Mouse (Mus musculus) MEL (cell line): ENCODE results near the gene Tmem167b. TPM values are rescaled to one million over a fixed set of nuclear protein-coding genes. Genes with fewer than 3 reads are reported as not detected.

Source experiments
- DNase-seq: peaks from one replicate; pipeline ENCODE4 v3.0.0; 2011; ENCODE audit warnings: low read depth, low spot score
- H3K27ac ChIP-seq: 2 replicates; pipeline ENCODE4 v1.5.1; 2012; ENCODE audit warnings: low read depth, mild to moderate bottlenecking, control low read depth, low read length, moderate library complexity; ENCODE audit not compliant: control insufficient read depth
- H3K27me3 ChIP-seq, 2 experiments: fragments of 150-350 bp in 1 of 2; sonication (generic) in 1 of 2; 2 replicates each; pipeline ENCODE4 v1.6.1; 2012; ENCODE audit warnings: low read length in 2 of 2, mild to moderate bottlenecking in 2 of 2, improper control_type of control experiment in 1 of 2, moderate library complexity in 1 of 2; ENCODE audit not compliant: insufficient read depth in 2 of 2, control insufficient read depth in 1 of 2
- H3K36me3 ChIP-seq, 2 experiments: 2 replicates each; pipeline ENCODE4 v1.6.1; 2012 to 2014; ENCODE audit warnings: low read length in 2 of 2, improper control_type of control experiment in 1 of 2, inconsistent platforms in 1 of 2, mild to moderate bottlenecking in 1 of 2; ENCODE audit not compliant: insufficient read depth in 2 of 2, control insufficient read depth in 1 of 2
- H3K4me1 ChIP-seq, 2 experiments: fragments of 150-350 bp in 1 of 2; sonication (generic) in 1 of 2; 2 replicates each; pipeline ENCODE4 v1.6.1; 2012; ENCODE audit warnings: low read length in 2 of 2, improper control_type of control experiment in 1 of 2, mild to moderate bottlenecking in 1 of 2; ENCODE audit not compliant: insufficient read depth in 2 of 2, control insufficient read depth in 1 of 2
- H3K4me3 ChIP-seq, 2 experiments: fragments of 150-350 bp in 1 of 2; sonication (generic) in 1 of 2; 2 replicates each; pipeline ENCODE4 v1.5.1; 2012; ENCODE audit warnings: low read depth in 2 of 2, low read length in 2 of 2, mild to moderate bottlenecking in 2 of 2, moderate library complexity in 2 of 2, control low read depth in 1 of 2, improper control_type of control experiment in 1 of 2; ENCODE audit not compliant: control insufficient read depth in 1 of 2, insufficient read depth in 1 of 2
- H3K79me2 ChIP-seq: 2 replicates; pipeline ENCODE4 v1.6.1; 2012; ENCODE audit warnings: mild to moderate bottlenecking, low read length, moderate library complexity; ENCODE audit not compliant: control insufficient read depth, poor library complexity, insufficient read depth
- H3K9ac ChIP-seq: 2 replicates; pipeline ENCODE4 v1.6.1; 2012; ENCODE audit warnings: low read depth, mild to moderate bottlenecking, control low read depth, low read length, moderate library complexity; ENCODE audit not compliant: control insufficient read depth, poor library complexity, severe bottlenecking
- H3K9me3 ChIP-seq: fragments of 150-350 bp; sonication (generic); replicated peaks from 2 replicates; pipeline ENCODE4 v1.6.1; 2012; ENCODE audit warnings: mild to moderate bottlenecking, low read length, improper control_type of control experiment, moderate library complexity; ENCODE audit not compliant: insufficient read depth
- BHLHE40 ChIP-seq: IDR thresholded peaks from 2 replicates; pipeline ENCODE4 v1.6.1; 2012; ENCODE audit warnings: low read depth, mild to moderate bottlenecking, inconsistent platforms, low read length, improper control_type of control experiment, borderline replicate concordance
- CTCF ChIP-seq, 3 experiments: IDR thresholded peaks in 2 of 3; conservative IDR thresholded peaks in 1 of 3; 2 replicates each; pipeline ENCODE4 v1.5.1; 2011 to 2012; ENCODE audit warnings: low read length in 3 of 3, low read depth in 2 of 3, mild to moderate bottlenecking in 2 of 3, improper control_type of control experiment in 1 of 3, inconsistent platforms in 1 of 3, mixed read lengths in 1 of 3, moderate library complexity in 1 of 3; ENCODE audit not compliant: control insufficient read depth in 1 of 3, insufficient read depth in 1 of 3, poor library complexity in 1 of 3, severe bottlenecking in 1 of 3
- E2F4 ChIP-seq: IDR thresholded peaks from 2 replicates; pipeline ENCODE4 v1.6.1; 2011; ENCODE audit warnings: low read depth, low read length, improper control_type of control experiment, borderline replicate concordance
- EP300 ChIP-seq, 2 experiments: IDR thresholded peaks; 2 replicates each; pipeline ENCODE4 v1.6.1; 2011; ENCODE audit warnings: improper control_type of control experiment in 2 of 2, low read length in 2 of 2, low read depth in 1 of 2, mild to moderate bottlenecking in 1 of 2
- GABPA ChIP-seq: IDR thresholded peaks from 2 replicates; pipeline ENCODE4 v1.6.1; 2012; ENCODE audit warnings: low read depth, mild to moderate bottlenecking, inconsistent platforms, low read length, improper control_type of control experiment, moderate library complexity
- JUND ChIP-seq: IDR thresholded peaks from 2 replicates; pipeline ENCODE4 v1.6.1; 2011; ENCODE audit warnings: low read depth, mild to moderate bottlenecking, improper control_type of control experiment, low read length
- KAT2A ChIP-seq: conservative IDR thresholded peaks from 2 replicates; pipeline ENCODE4 v1.6.1; 2012; ENCODE audit warnings: low read depth, low read length, improper control_type of control experiment, inconsistent platforms
- MAZ ChIP-seq: IDR thresholded peaks from 2 replicates; pipeline ENCODE4 v1.6.1; 2012; ENCODE audit warnings: low read depth, mild to moderate bottlenecking, inconsistent platforms, low read length, improper control_type of control experiment
- MEF2A ChIP-seq: IDR thresholded peaks from 2 replicates; pipeline ENCODE4 v1.6.1; 2014; ENCODE audit warnings: low read depth, mild to moderate bottlenecking, inconsistent platforms, low read length, improper control_type of control experiment; ENCODE audit not compliant: poor library complexity, insufficient replicate concordance, severe bottlenecking; ENCODE audit errors: extremely low read depth
- MXI1 ChIP-seq: IDR thresholded peaks from 2 replicates; pipeline ENCODE4 v1.6.1; 2011; ENCODE audit warnings: mild to moderate bottlenecking, low read depth, low read length, improper control_type of control experiment
- MYC ChIP-seq: IDR thresholded peaks from 2 replicates; pipeline ENCODE4 v1.6.1; 2011; ENCODE audit warnings: low read depth, mild to moderate bottlenecking, low read length, improper control_type of control experiment, moderate library complexity
- POLR2AphosphoS2 ChIP-seq: IDR thresholded peaks from 2 replicates; pipeline ENCODE4 v1.6.1; 2011; ENCODE audit warnings: low read length, improper control_type of control experiment
- RAD21 ChIP-seq: IDR thresholded peaks from 2 replicates; pipeline ENCODE4 v1.6.1; 2011; ENCODE audit warnings: mild to moderate bottlenecking, low read depth, low read length, improper control_type of control experiment
- SIN3A ChIP-seq: IDR thresholded peaks from 2 replicates; pipeline ENCODE4 v1.6.1; 2012; ENCODE audit warnings: low read length, improper control_type of control experiment, inconsistent platforms
- SMC3 ChIP-seq: IDR thresholded peaks from 2 replicates; pipeline ENCODE4 v1.6.1; 2011; ENCODE audit warnings: low read depth, low read length, improper control_type of control experiment
- TCF12 ChIP-seq: IDR thresholded peaks from 2 replicates; pipeline ENCODE4 v1.6.1; 2014; ENCODE audit warnings: low read depth, mild to moderate bottlenecking, inconsistent platforms, low read length, improper control_type of control experiment, moderate library complexity
- UBTF ChIP-seq: IDR thresholded peaks from 2 replicates; pipeline ENCODE4 v1.6.1; 2012; ENCODE audit warnings: low read depth, mild to moderate bottlenecking, inconsistent platforms, low read length, improper control_type of control experiment, moderate library complexity, borderline replicate concordance; ENCODE audit not compliant: insufficient read depth
- ZC3H11A ChIP-seq: IDR thresholded peaks from 2 replicates; pipeline ENCODE4 v1.6.1; 2012; ENCODE audit warnings: low read depth, mild to moderate bottlenecking, inconsistent platforms, low read length, improper control_type of control experiment
- polyA plus RNA-seq, 2 experiments: library from polyadenylated mRNA; stranded (reverse) in 1 of 2; unstranded in 1 of 2; fragments of >175 nt in 1 of 2; fragments of >200 nt in 1 of 2; gene quantifications; 2 replicates each; pipeline versions ENCODE4 v1.2.1 to v1.2.4; 2012; ENCODE audit warnings: low replicate concordance in 2 of 2, low read depth in 1 of 2; ENCODE audit not compliant: insufficient read length in 2 of 2, insufficient read depth in 1 of 2, missing spikeins in 1 of 2
- total RNA-seq: library from RNA; depleted of rRNA; stranded (reverse); fragments of 300-350 nt; gene quantifications from 2 replicates; pipeline ENCODE4 v1.2.3, GENCODE M21; 2012

The Tmem167b gene
- total and polyA plus RNA-seq, 3 experiments: 15.9 to 20.8 TPM; not detected in 1

GRCm38 (mm10) chr3:108528489-108528888, 33.8 kb downstream of the Tmem167b start:
- no peak overlapping the region for H3K27ac ChIP-seq
- H3K4me1 ChIP-seq: no peaks in the 10 kb centered on the region
- no peak overlapping the region for H3K4me3 ChIP-seq
- H3K9ac ChIP-seq: no peak overlapping the region
- no peaks in the 10 kb centered on the region for H3K36me3 ChIP-seq
- DNase-seq: peak; percentile 17
- H3K9me3 ChIP-seq: no peaks in the 10 kb centered on the region
- H3K27me3 ChIP-seq: peaks cover 7 to 16% of the 10 kb centered on the region in 2 experiments
- TF ChIP-seq JUND: no peak
- no peak for TF ChIP-seq MEF2A
- TF ChIP-seq CTCF (IDR thresholded peaks at IDR 0.05 in 2 of 3, conservative IDR thresholded peaks at IDR 0.05 in 1 of 3; ENCODE audit: control insufficient read depth in 1 of 3, insufficient read depth in 1 of 3, low read depth in 2 of 3, low read length in 3 of 3, poor library complexity in 1 of 3, severe bottlenecking in 1 of 3): peak; percentile 13 to 37 (median 29); a peak in 4 of 6 replicates
- TF ChIP-seq, all 39 proteins: peak for 1
- H3K79me2 ChIP-seq: no peaks in the 10 kb centered on the region

- Histone ChIP-seq H3K9ac (no peak overlapping the region), H3K4me3 (no peak overlapping the region), H3K4me1 (no peaks in the 10 kb centered on the region), H3K27ac (no peak overlapping the region), H3K27me3 (peaks cover 7 to 11% of the 10 kb centered on the region in 2 experiments), H3K36me3 (no peaks in the 10 kb centered on the region), H3K79me2 (no peaks in the 10 kb centered on the region), H3K9me3 (no peaks in the 10 kb centered on the region)
- DNase-seq: no peak
- TF ChIP-seq POLR2AphosphoS2: no peak
- TF ChIP-seq SIN3A: no peak
- TF ChIP-seq MXI1: no peak
- TF ChIP-seq ZC3H11A: no peak
- no peak for TF ChIP-seq SMC3
- no peak for TF ChIP-seq JUND
- TF ChIP-seq UBTF: no peak
- no peak for TF ChIP-seq EP300 (IDR thresholded peaks at IDR 0.05; ENCODE audit: low read depth in 1 of 2, low read length in 2 of 2)
- TF ChIP-seq MYC: no peak
- TF ChIP-seq RAD21: no peak
- TF ChIP-seq GABPA: no peak
- no peak for TF ChIP-seq TCF12
- TF ChIP-seq MAZ: no peak
- no peak for TF ChIP-seq MEF2A
- no peak for TF ChIP-seq KAT2A
- no peak for TF ChIP-seq E2F4
- no peak for TF ChIP-seq BHLHE40
Observed at GRCm38 (mm10) chr3:108523415-108523814, 38.9 kb downstream of the Tmem167b start.
